Mouse (Mus musculus): Measurements from ENCODE around the gene Arid4a. TPM values are rescaled to one million over a fixed set of nuclear protein-coding genes. Genes with fewer than 3 reads are reported as not detected.

Gene Arid4a
- polyA plus RNA-seq, 1 experiment from 2014 or later: 19.3 TPM

DNA sequence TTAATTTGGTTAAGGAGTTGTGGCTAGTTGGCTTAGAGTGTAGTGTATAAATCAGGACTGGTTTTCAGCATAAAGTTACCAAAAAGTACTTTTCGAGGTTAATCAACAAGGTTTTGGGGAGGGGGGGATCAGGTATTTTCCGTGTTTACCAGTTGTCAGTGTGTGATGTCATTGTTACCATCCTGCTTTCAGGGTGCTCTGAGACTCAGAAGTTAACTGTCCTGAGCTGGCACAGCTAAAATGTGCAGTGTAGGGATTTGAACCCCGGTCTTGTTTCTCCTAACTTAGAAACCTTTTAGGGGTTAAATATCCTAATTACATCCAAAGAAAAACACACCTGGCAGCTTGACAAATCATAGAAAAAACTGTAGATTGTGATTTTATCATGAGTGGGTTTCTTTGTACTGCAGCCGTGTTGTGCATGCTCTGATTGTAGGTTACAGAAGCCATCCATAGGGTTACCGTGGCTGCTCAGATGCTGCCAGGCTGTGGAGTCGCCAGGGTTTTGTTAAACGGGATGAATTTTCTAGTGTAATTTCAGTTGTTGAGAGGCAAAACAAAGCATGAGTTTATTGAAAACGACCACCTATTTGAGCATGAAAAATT lies 31.8 kb downstream of the Arid4a start:
- TF ChIP-seq CTCF (IDR thresholded peaks at IDR 0.05; ENCODE audit: low read depth): no peak
- no peak for TF ChIP-seq EP300 (IDR thresholded peaks at IDR 0.05; ENCODE audit: low read depth)
- 56% methylated on average over 8 of the region's 8 CpGs for WGBS (ENCODE audit: insufficient replicate concordance)
- no peaks in the 10 kb centered on the region for H3K9me3 ChIP-seq (ENCODE audit: low read length)
- H3K4me1 ChIP-seq (ENCODE audit: insufficient read depth): peaks cover 5% of the 10 kb centered on the region
- H3K4me3 ChIP-seq (ENCODE audit: low read depth, low read length): no peak overlapping the region
- DNase-seq (no peak), ATAC-seq (no peak)
- peak overlapping the region; percentile 38 for H3K4me2 ChIP-seq (ENCODE audit: low read depth, low read length)
- H3K27ac ChIP-seq (ENCODE audit: low read depth): peak overlapping the region; percentile 48; the same call in 1 of the 2 replicates
- no peaks in the 10 kb centered on the region for H3K27me3 ChIP-seq (ENCODE audit: insufficient read depth, low read length)
- no peak overlapping the region for H3K9ac ChIP-seq (replicated peaks)
- peaks cover 26% of the 10 kb centered on the region for H3K36me3 ChIP-seq (replicated peaks; ENCODE audit: insufficient read depth, low read length)

DNA sequence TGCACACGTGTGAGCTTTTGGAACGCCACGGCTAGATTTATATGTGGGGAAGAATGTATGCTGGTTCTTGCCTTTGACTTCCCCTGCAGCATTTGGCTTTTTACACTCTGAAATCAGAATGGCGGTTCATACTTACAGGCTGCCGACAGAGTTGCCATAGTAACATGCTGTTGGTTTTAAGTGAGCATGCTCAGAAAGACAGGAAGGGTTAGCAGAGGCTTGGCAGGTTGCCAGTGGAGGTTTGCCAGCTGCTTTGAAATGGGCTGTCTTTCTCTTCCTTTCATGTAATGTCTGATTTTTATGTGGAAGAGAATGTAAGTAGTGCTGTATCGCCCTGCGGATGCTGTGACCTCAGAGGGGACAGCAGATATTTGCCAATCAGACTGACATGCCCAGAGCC lies 32.3 kb downstream of the Arid4a start:
- Histone ChIP-seq H3K9ac (replicated peaks) (no peak overlapping the region), H3K4me2 (ENCODE audit: low read depth, low read length) (peak overlapping the region; percentile 38), H3K27ac (ENCODE audit: low read depth) (peak overlapping the region; percentile 48; the same call in 1 of the 2 replicates), H3K36me3 (replicated peaks; ENCODE audit: insufficient read depth, low read length) (peaks cover 28% of the 10 kb centered on the region), H3K4me3 (ENCODE audit: low read depth, low read length) (no peak overlapping the region), H3K9me3 (ENCODE audit: low read length) (no peaks in the 10 kb centered on the region), H3K27me3 (ENCODE audit: insufficient read depth, low read length) (no peaks in the 10 kb centered on the region), H3K4me1 (ENCODE audit: insufficient read depth) (peaks cover 5% of the 10 kb centered on the region; the same call in 1 of the 2 replicates)
- DNase-seq (peak; percentile 88), ATAC-seq (peak; percentile 64)
- 21% methylated on average over 7 of the region's 7 CpGs for WGBS (ENCODE audit: insufficient replicate concordance)
- no peak for TF ChIP-seq EP300 (IDR thresholded peaks at IDR 0.05; ENCODE audit: low read depth)
- TF ChIP-seq CTCF (IDR thresholded peaks at IDR 0.05; ENCODE audit: low read depth): no peak

DNA sequence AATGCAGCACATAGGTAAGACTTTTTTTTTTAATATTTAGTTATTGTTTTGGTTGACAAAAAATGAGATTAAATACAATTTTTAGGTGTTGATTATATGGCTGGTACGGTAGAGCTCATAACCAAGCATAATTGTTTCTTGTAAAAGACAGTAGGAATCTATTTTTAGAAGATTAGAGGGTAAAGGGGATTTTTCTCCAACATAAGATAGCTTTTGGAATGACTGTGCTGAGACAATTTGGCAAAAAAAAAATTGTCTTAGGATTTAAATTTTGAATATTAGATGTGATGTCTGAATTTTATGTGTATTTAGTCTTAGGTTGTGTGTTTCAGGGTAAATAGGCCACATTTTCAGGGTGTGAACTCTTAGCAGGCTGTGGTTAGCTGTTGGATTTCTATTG lies 32.8 kb downstream of the Arid4a start:
- Histone ChIP-seq H3K4me2 (ENCODE audit: low read depth, low read length) (0 out of 2 replicates have a peak overlapping the region, but pooled peaks have one; percentile 38), H3K4me3 (ENCODE audit: low read depth, low read length) (no peak overlapping the region), H3K4me1 (ENCODE audit: insufficient read depth) (peaks cover 5% of the 10 kb centered on the region; the same call in 1 of the 2 replicates), H3K27ac (ENCODE audit: low read depth) (peak overlapping the region; percentile 48; the same call in 1 of the 2 replicates), H3K9ac (replicated peaks) (no peak overlapping the region), H3K36me3 (replicated peaks; ENCODE audit: insufficient read depth, low read length) (peaks cover 28% of the 10 kb centered on the region), H3K27me3 (ENCODE audit: insufficient read depth, low read length) (no peaks in the 10 kb centered on the region), H3K9me3 (ENCODE audit: low read length) (no peaks in the 10 kb centered on the region)
- TF ChIP-seq CTCF (IDR thresholded peaks at IDR 0.05; ENCODE audit: low read depth) (no peak), EP300 (IDR thresholded peaks at IDR 0.05; ENCODE audit: low read depth) (no peak)
- no peak for ATAC-seq
- no peak for DNase-seq
- 61% methylated on average over 1 of the region's 1 CpGs for WGBS (ENCODE audit: insufficient replicate concordance)

DNA sequence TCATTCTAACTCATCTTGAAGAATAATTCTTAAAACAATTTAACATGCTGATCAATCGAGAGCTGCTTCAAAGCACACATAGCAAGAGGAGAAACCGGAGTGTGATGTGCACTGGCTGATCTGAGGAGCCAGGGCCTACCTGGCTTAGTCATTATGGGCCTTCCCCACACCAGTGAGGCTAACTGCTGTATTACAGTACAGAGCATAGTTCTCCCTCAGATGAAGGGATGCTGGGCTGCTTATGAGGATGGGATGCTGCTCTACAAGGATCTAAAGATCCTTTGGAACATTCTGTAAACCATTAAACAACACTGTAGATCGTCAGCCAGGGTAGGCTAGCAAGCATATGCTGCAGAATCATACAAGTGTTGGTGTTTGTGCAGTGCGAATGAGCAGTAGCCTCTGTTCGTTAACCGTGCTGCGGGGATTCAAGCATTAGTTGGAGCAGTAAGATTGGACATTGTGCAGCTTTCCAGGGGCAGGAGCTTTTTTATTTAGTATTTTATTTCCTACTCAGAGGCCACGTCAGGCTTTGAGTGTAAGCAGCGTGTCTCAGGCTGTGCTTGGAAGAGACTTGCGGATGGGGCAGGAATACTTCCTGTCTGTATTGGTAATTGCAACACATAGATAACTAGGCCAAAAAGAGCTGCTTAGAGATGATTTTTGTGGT lies 33.9 kb downstream of the Arid4a start:
- DNase-seq (no peak), ATAC-seq (no peak)
- Histone ChIP-seq H3K27ac (ENCODE audit: low read depth) (0 out of 2 replicates have a peak overlapping the region, but pooled peaks have one; percentile 2), H3K9me3 (ENCODE audit: low read length) (no peaks in the 10 kb centered on the region), H3K36me3 (replicated peaks; ENCODE audit: insufficient read depth, low read length) (peaks cover 23% of the 10 kb centered on the region), H3K4me2 (ENCODE audit: low read depth, low read length) (no peak overlapping the region), H3K9ac (replicated peaks) (no peak overlapping the region), H3K27me3 (ENCODE audit: insufficient read depth, low read length) (no peaks in the 10 kb centered on the region), H3K4me3 (ENCODE audit: low read depth, low read length) (no peak overlapping the region), H3K4me1 (ENCODE audit: insufficient read depth) (peaks cover 5% of the 10 kb centered on the region; the same call in 1 of the 2 replicates)
- WGBS (ENCODE audit: insufficient replicate concordance): 86% methylated on average over 10 of the region's 10 CpGs
- TF ChIP-seq CTCF (IDR thresholded peaks at IDR 0.05; ENCODE audit: low read depth) (no peak), EP300 (IDR thresholded peaks at IDR 0.05; ENCODE audit: low read depth) (no peak)

DNA sequence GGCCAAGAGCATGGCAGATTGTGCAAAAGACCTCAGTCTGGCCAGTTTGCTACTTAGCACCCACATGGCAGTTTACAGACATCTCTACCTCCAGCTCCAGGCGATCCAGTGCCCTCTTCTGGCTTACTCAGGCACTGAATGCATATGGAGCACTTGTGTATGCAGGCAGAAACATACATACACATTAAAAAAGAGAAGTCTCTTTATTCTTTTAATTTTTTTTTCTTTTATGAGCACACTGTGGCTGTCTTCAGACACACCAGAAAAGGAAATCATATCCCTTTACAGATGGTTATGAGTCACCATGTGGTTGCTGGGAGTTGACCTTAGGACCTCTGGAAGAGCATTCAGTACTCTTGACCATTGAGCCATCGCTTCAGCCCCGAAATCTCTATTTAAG lies 35.3 kb downstream of the Arid4a start:
- peak; percentile 55; the same call in 1 of the 2 replicates for ATAC-seq
- no peaks in the 10 kb centered on the region for H3K27me3 ChIP-seq (ENCODE audit: insufficient read depth, low read length)
- DNase-seq: peak; percentile 50
- H3K9ac ChIP-seq (replicated peaks): no peak overlapping the region
- H3K4me3 ChIP-seq (ENCODE audit: low read depth, low read length): no peak overlapping the region
- no peaks in the 10 kb centered on the region for H3K9me3 ChIP-seq (ENCODE audit: low read length)
- H3K27ac ChIP-seq (ENCODE audit: low read depth): no peak overlapping the region
- 70% methylated on average over 3 of the region's 3 CpGs for WGBS (ENCODE audit: insufficient replicate concordance)
- TF ChIP-seq CTCF (IDR thresholded peaks at IDR 0.05; ENCODE audit: low read depth) (peak; percentile 77), EP300 (IDR thresholded peaks at IDR 0.05; ENCODE audit: low read depth) (no peak)
- no peak overlapping the region for H3K4me2 ChIP-seq (ENCODE audit: low read depth, low read length)
- H3K4me1 ChIP-seq (ENCODE audit: insufficient read depth): peaks cover 5% of the 10 kb centered on the region; the same call in 1 of the 2 replicates
- H3K36me3 ChIP-seq (replicated peaks; ENCODE audit: insufficient read depth, low read length): peaks cover 17% of the 10 kb centered on the region

DNA sequence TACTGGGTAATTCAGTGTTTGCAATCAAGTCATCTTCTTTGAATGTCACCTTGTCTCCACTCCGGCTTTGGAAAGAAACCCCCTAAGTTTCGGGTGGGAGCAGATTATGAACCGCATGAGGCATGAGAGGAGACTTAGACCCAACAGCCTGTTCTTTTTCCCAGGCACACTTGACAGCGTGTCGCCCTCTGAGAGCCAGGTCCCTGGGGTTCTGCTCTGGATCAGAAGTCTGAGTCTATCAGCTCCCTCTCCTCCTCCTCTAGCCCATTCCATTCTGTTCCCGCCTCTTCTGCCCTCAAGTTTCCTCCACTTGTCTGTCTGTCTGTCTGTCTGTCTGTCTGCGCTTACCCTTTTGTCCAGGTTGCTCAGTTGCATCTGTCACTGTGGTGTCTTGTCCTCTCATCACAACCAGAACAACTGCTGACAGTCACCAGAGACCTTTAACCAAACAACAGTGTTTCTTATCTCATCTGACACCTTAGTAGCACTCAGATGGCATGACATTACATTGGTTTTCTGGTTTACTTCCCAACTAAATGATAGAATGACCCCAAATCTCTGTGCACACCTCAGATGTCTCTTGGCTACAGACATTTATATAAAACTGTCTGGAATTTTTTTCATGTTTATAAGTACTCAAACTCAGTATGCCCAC lies 36.7 kb downstream of the Arid4a start:
- no peak overlapping the region for H3K9ac ChIP-seq (replicated peaks)
- H3K27me3 ChIP-seq (ENCODE audit: insufficient read depth, low read length): no peaks in the 10 kb centered on the region
- ATAC-seq (no peak), DNase-seq (no peak)
- peaks cover 14% of the 10 kb centered on the region; the same call in 1 of the 2 replicates for H3K36me3 ChIP-seq (replicated peaks; ENCODE audit: insufficient read depth, low read length)
- no peak for TF ChIP-seq CTCF (IDR thresholded peaks at IDR 0.05; ENCODE audit: low read depth)
- no peak for TF ChIP-seq EP300 (IDR thresholded peaks at IDR 0.05; ENCODE audit: low read depth)
- no peak overlapping the region for H3K4me2 ChIP-seq (ENCODE audit: low read depth, low read length)
- H3K9me3 ChIP-seq (ENCODE audit: low read length): no peaks in the 10 kb centered on the region
- H3K27ac ChIP-seq (ENCODE audit: low read depth): no peak overlapping the region
- WGBS (ENCODE audit: insufficient replicate concordance): 89% methylated on average over 7 of the region's 7 CpGs
- no peak overlapping the region for H3K4me3 ChIP-seq (ENCODE audit: low read depth, low read length)
- peaks cover 5% of the 10 kb centered on the region; the same call in 1 of the 2 replicates for H3K4me1 ChIP-seq (ENCODE audit: insufficient read depth)
